Mouse (Mus musculus) subcutaneous adipose tissue, adult 2 months (tissue): Measurements from ENCODE around the gene Scml4. TPM values are rescaled to one million over a fixed set of nuclear protein-coding genes. Genes with fewer than 3 reads are reported as not detected.

Experiments
- polyA plus RNA-seq: library from polyadenylated mRNA; depleted of rRNA; stranded (reverse); fragments of >200 nt; gene quantifications from 2 replicates; pipeline ENCODE4 v1.2.3, GENCODE M21; 2012; ENCODE audit warnings: low replicate concordance; rRNA removed

The Scml4 gene
- polyA plus RNA-seq, result 0.49 and 3.8 TPM in 2 replicates

DNA sequence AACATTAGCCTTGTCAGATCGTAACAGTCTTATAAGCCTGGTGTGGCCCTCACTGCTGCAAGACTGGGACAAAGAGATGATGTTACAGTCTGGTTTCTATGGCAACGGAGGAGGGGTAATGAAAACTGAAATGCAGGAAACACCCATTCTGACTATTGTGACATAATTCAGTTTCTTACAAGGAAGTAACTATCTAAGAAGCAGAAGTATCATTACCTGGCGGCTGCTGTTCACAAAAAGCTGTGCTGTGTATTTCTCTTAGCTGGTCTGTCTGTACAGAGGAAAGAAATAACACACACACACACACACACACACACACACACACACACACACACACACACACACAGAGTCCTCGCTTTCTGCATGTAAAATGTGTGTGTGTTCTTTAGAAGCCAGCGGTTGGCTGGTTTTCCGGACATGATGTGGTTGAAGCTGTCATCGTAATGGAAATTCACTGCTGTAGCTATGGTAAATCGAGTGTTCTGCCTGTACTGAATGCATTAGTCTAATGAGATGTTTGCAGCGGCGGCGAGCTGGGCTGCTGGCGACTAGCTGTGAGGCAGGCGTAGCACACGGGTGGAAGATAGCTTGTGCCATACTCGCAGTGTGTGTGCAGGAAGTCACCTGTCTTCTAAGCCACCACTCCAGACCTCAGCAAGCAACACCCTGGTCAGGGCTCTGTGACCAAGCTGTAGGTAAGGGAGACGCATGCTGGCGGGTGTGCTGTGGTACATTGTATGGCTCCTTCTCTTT lies at the start of gene Scml4:
Gene Scml4 (plus strand): TSS at position 212 of the 753 bp plus-strand sequence.

Other genes with a start within 250 kb of the Scml4 start
- 9.5 and 13.5 TPM in 2 replicates for gene Sec63, start 98.9 kb upstream of the Scml4 start, polyA plus RNA-seq